Mouse (Mus musculus): ENCODE data around the gene 2310007B03Rik. TPM values are rescaled to one million over a fixed set of nuclear protein-coding genes. Genes with fewer than 3 reads are reported as not detected.

2310007B03Rik gene
- polyA plus RNA-seq (2017; shearing (Covaris generic)), result not detected

GRCm38 (mm10) chr1:93160501-93161133 is at the start of gene 2310007B03Rik:
Gene 2310007B03Rik, minus strand, starts transcription at chr1:93160948.

GRCm38 (mm10) chr1:93168295-93168775 is 7.6 kb upstream of the 2310007B03Rik start, which contains the start of gene Crocc2:
Gene Crocc2, plus strand, starts transcription at chr1:93168725.

GRCm38 (mm10) chr1:93135036-93135526 is 25.7 kb downstream of the 2310007B03Rik start, which contains the start of gene Agxt:
Gene Agxt, plus strand, starts transcription at chr1:93135240.

GRCm38 (mm10) chr1:93101571-93102061 is 59.1 kb downstream of the 2310007B03Rik start, which contains the start of gene Kif1a:
Gene Kif1a, minus strand, starts transcription at chr1:93101951.

Other genes with a start within 250 kb of the 2310007B03Rik start
- 10 to 100 TPM in 1 of 2 experiments, 1 to 10 TPM in 1; 9.1 to 13.2 TPM for gene Capn10, start 226.6 kb downstream of the 2310007B03Rik start, polyA plus RNA-seq (2017; shearing (Covaris generic))
- gene Gpr35, start 210.1 kb downstream of the 2310007B03Rik start, polyA plus RNA-seq (2017; shearing (Covaris generic)), result under 1 TPM; 0.05 to 0.37 TPM
- under 1 TPM in 1 of 2 experiments, not detected in 1; 0.16 TPM for gene Aqp12, start 154.6 kb downstream of the 2310007B03Rik start, polyA plus RNA-seq (2017; shearing (Covaris generic))
- under 1 TPM in 1 of 2 experiments, not detected in 1; 0.61 TPM for gene Kif1a, start 59.0 kb downstream of the 2310007B03Rik start, polyA plus RNA-seq (2017; shearing (Covaris generic))
- not detected for gene Agxt, start 25.7 kb downstream of the 2310007B03Rik start, polyA plus RNA-seq (2017; shearing (Covaris generic))
- not detected for gene Crocc2, start 7.8 kb upstream of the 2310007B03Rik start, polyA plus RNA-seq (2017; shearing (Covaris generic))
- gene Sned1, start 74.9 kb upstream of the 2310007B03Rik start, polyA plus RNA-seq (2017; shearing (Covaris generic)), result under 1 TPM in 1 of 2 experiments, not detected in 1; 0.27 TPM
- gene Mterf4, start 145.0 kb upstream of the 2310007B03Rik start, polyA plus RNA-seq (2017; shearing (Covaris generic)), result 10 to 100 TPM; 16.5 to 17.6 TPM
- gene Ppp1r7, start 181.9 kb upstream of the 2310007B03Rik start, polyA plus RNA-seq (2017; shearing (Covaris generic)), result 10 to 100 TPM; 57.7 to 57.8 TPM
- 1 to 10 TPM; 1.2 to 2.1 TPM for gene Pask, start 182.5 kb upstream of the 2310007B03Rik start, polyA plus RNA-seq (2017; shearing (Covaris generic))
- gene Ano7, start 213.0 kb upstream of the 2310007B03Rik start, polyA plus RNA-seq (2017; shearing (Covaris generic)), result under 1 TPM; 0.10 TPM

All from activated CD4-positive, CD25-positive, alpha-beta regulatory T cell (primary cell).